Mouse (Mus musculus): ENCODE measurements at regions not wholly inside any gene's neighbourhood (a gene's known extent, or its start where the extent isn't known, plus 50 kb on each side); places are given as distances from the start of the nearest gene placed in this dataset.

DNA sequence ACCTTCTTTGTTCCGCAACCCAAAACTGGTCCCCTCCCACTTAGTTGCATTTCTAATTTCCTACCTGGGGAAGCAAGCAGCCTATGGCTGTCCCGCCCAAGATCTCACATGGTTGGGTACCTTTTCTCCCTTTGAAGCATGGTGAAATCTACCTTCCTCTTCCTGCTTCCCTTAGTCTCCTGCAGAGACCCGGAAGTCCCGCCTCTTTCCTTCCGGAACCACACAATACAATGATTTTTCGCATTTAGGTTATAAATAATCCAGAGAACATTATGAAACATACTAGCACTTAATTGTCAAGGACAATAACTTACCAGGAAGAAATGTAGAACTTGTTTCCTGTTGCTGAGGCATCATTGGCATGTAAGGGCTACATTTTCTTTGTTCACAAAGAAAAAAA lies 58.8 kb downstream of the 1700009N14Rik start:
- no peak for ATAC-seq
- 96% methylated on average over 6 of the region's 6 CpGs for WGBS
- Histone ChIP-seq H3K4me2 (ENCODE audit: low read depth, low read length) (no peak overlapping the region), H3K4me1 (ENCODE audit: insufficient read depth, low read length) (no peaks in the 10 kb centered on the region), H3K27ac (no peak overlapping the region), H3K27me3 (ENCODE audit: insufficient read depth, low read length) (no peaks in the 10 kb centered on the region), H3K9ac (replicated peaks; ENCODE audit: low read length) (no peak overlapping the region), H3K4me3 (ENCODE audit: low read length) (no peak overlapping the region), H3K9me3 (ENCODE audit: low read length) (no peaks in the 10 kb centered on the region), H3K36me3 (ENCODE audit: insufficient read depth, low read length) (no peaks in the 10 kb centered on the region)
- no peak for TF ChIP-seq CTCF (IDR thresholded peaks at IDR 0.05; ENCODE audit: low read depth)
- no peak for DNase-seq (ENCODE audit: low spot score)

DNA sequence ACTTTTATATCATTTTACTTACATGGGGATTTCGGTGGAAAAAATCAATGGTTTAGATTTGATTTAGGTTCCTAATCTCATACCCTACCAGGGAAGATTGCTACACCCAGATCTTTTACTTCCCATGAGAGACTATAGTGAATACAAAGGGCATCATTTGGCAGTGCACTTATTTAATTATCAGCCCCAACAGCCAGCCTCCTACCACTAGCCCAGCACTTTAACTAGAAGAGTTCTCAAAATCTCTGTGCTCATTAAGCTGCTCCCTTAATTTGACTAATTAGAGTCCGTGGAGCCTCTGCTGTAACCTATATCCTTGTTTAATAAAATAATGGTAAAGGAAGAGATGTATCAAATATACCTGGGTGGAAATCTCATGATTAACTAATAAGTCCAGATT lies 77.4 kb downstream of the 1700009N14Rik start:
- no peaks in the 10 kb centered on the region for H3K9me3 ChIP-seq (ENCODE audit: low read length)
- H3K36me3 ChIP-seq (ENCODE audit: insufficient read depth, low read length): no peaks in the 10 kb centered on the region
- H3K4me2 ChIP-seq (ENCODE audit: low read depth, low read length): no peak overlapping the region
- 74% methylated on average over 2 of the region's 2 CpGs for WGBS
- H3K4me3 ChIP-seq (ENCODE audit: low read length): no peak overlapping the region
- no peak overlapping the region for H3K27ac ChIP-seq
- TF ChIP-seq CTCF (IDR thresholded peaks at IDR 0.05; ENCODE audit: low read depth): no peak
- no peaks in the 10 kb centered on the region for H3K27me3 ChIP-seq (ENCODE audit: insufficient read depth, low read length)
- H3K9ac ChIP-seq (replicated peaks; ENCODE audit: low read length): no peak overlapping the region
- H3K4me1 ChIP-seq (ENCODE audit: insufficient read depth, low read length): no peaks in the 10 kb centered on the region
- ATAC-seq (no peak), DNase-seq (ENCODE audit: low spot score) (no peak)

DNA sequence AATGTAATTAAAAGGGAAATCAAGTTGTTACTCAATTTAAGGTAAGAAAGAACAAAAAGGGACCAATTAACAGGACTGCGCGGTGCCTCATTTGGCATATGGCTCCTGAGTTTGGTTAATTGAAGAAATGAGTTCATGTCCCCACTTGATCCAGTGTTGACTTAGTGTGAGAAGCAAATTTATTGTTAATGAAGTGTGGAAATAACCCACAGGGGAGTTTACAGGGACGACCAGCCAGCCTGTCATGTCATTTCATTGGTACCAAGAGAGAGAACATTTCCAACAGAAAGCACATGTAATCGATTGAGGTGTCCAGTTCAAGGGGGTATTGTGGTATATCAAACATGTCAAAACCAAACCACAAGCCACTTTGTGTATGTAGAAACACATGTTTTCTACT lies 78.6 kb downstream of the 1700009N14Rik start:
- Histone ChIP-seq H3K27ac (no peak overlapping the region), H3K36me3 (ENCODE audit: insufficient read depth, low read length) (no peaks in the 10 kb centered on the region), H3K4me1 (ENCODE audit: insufficient read depth, low read length) (no peaks in the 10 kb centered on the region), H3K4me3 (ENCODE audit: low read length) (no peak overlapping the region), H3K9ac (replicated peaks; ENCODE audit: low read length) (no peak overlapping the region), H3K27me3 (ENCODE audit: insufficient read depth, low read length) (no peaks in the 10 kb centered on the region), H3K4me2 (ENCODE audit: low read depth, low read length) (no peak overlapping the region), H3K9me3 (ENCODE audit: low read length) (no peaks in the 10 kb centered on the region)
- no peak for TF ChIP-seq CTCF (IDR thresholded peaks at IDR 0.05; ENCODE audit: low read depth)
- ATAC-seq (no peak), DNase-seq (ENCODE audit: low spot score) (no peak)
- 63% methylated on average over 4 of the region's 4 CpGs for WGBS

DNA sequence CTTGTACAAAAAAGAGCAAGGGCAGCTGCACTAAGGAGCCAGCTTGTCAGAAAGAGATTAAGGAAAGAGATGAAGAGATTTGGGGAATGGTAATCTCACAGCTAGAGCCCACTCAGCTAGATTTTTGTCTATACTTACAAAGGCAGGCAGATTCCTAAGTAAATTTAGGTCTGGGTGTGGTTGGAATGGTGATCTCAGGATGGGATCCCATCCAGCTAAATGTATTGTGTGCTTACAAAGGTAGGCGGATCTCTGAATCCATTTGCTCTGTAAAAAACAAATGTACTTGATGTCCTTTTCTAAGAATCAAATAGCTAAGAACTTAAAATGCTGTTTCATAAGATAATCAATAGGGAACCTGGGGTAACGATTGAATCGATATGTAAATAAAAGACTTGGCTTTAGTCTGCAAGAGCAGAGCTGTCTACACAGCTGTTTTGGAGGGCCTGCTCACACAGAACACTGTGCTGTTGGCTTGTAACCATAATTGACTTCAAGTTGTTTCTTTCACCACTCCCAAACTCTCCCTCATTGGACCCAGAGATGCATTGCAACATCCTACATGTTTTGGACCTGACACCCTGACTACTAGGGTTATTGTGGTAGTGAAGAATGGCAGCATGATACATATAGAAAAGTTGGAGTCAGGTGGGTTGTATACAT lies 106.1 kb downstream of the 1700009N14Rik start:
- DNase-seq (ENCODE audit: low spot score) (no peak), ATAC-seq (no peak)
- Histone ChIP-seq H3K4me1 (ENCODE audit: insufficient read depth, low read length) (no peaks in the 10 kb centered on the region), H3K27ac (no peak overlapping the region), H3K4me3 (ENCODE audit: low read length) (no peak overlapping the region), H3K36me3 (ENCODE audit: insufficient read depth, low read length) (no peaks in the 10 kb centered on the region), H3K9me3 (ENCODE audit: low read length) (no peaks in the 10 kb centered on the region), H3K9ac (replicated peaks; ENCODE audit: low read length) (no peak overlapping the region), H3K27me3 (ENCODE audit: insufficient read depth, low read length) (no peaks in the 10 kb centered on the region), H3K4me2 (ENCODE audit: low read depth, low read length) (no peak overlapping the region)
- no peak for TF ChIP-seq CTCF (IDR thresholded peaks at IDR 0.05; ENCODE audit: low read depth)
- 92% methylated on average over 3 of the region's 3 CpGs for WGBS

DNA sequence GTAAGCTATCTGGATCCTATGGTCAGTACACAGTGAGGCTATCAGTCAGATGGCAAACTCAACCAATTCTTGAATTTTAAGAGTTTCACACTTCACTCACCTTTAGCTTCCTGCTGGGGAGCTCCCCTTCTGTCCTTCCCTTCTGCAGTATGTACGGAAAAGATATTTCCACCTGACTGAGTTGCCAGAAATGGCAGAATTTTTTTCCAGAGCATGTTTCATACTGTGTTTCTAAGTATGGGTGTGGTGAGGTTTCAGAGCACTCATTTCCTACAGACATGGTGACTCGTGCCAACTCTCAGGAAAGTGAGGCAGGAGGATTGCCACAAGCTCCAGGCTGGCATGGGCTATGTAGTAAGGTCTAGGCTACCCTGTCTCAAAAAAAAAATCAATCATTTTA lies 147.3 kb downstream of the 1700009N14Rik start:
- H3K4me1 ChIP-seq (ENCODE audit: insufficient read depth, low read length): no peaks in the 10 kb centered on the region
- H3K4me3 ChIP-seq (ENCODE audit: low read length): no peak overlapping the region
- no peaks in the 10 kb centered on the region for H3K9me3 ChIP-seq (ENCODE audit: low read length)
- H3K36me3 ChIP-seq (ENCODE audit: insufficient read depth, low read length): no peaks in the 10 kb centered on the region
- 72% methylated on average over 2 of the region's 2 CpGs for WGBS
- H3K27me3 ChIP-seq (ENCODE audit: insufficient read depth, low read length): no peaks in the 10 kb centered on the region
- H3K27ac ChIP-seq: no peak overlapping the region
- no peak overlapping the region for H3K9ac ChIP-seq (replicated peaks; ENCODE audit: low read length)
- ATAC-seq (no peak), DNase-seq (ENCODE audit: low spot score) (no peak)
- no peak overlapping the region for H3K4me2 ChIP-seq (ENCODE audit: low read depth, low read length)
- no peak for TF ChIP-seq CTCF (IDR thresholded peaks at IDR 0.05; ENCODE audit: low read depth)

DNA sequence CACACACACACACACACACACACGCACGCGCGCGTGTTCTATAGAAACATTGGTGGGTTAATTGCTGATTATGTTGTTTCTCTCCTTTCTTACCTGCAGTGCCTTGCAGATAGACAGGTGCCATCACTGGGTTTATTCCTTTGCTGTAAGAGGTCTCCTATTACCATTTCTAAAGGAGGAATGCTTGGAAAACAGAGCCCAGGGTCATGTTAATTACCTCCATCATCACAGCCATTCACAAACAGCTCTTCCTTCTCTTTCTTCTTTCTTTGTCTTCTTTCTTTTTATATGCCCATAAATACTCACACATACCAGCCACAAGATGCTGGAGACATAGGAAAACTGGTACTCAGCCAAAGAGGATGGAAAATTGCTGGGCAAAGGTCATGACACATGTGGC lies 155.0 kb downstream of the 1700009N14Rik start:
- 95% methylated on average over 5 of the region's 5 CpGs for WGBS
- no peak for TF ChIP-seq CTCF (IDR thresholded peaks at IDR 0.05; ENCODE audit: low read depth)

DNA sequence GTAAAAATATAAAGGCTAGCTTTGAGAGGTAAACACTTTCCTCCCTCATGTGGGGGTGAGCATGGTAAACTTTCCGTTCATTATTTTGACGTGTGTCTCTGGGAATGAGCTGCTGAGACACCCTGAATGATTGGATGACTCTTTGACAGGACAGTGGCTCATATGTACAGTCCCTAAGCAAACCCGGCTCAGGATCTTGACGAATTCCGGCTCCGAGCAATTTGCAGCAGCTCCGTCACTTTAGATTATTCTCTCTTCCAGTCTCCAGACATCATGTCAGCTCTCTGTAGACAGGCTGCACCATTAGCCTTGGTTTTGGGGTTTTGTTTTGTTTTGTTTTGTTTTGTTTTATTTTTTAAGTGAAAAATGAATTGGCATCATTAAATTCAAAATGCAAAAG lies 194.0 kb downstream of the 1700009N14Rik start:
- Histone ChIP-seq H3K9ac (replicated peaks; ENCODE audit: low read length) (no peak overlapping the region), H3K9me3 (ENCODE audit: low read length) (no peaks in the 10 kb centered on the region), H3K4me2 (ENCODE audit: low read depth, low read length) (no peak overlapping the region), H3K4me3 (ENCODE audit: low read length) (no peak overlapping the region), H3K27me3 (ENCODE audit: insufficient read depth, low read length) (no peaks in the 10 kb centered on the region), H3K36me3 (ENCODE audit: insufficient read depth, low read length) (no peaks in the 10 kb centered on the region), H3K27ac (no peak overlapping the region), H3K4me1 (ENCODE audit: insufficient read depth, low read length) (no peaks in the 10 kb centered on the region)
- DNase-seq (ENCODE audit: low spot score): no peak
- no peak for TF ChIP-seq CTCF (IDR thresholded peaks at IDR 0.05; ENCODE audit: low read depth)
- 81% methylated on average over 7 of the region's 7 CpGs for WGBS
- no peak for ATAC-seq

More for the DNA sequence above, 155.0 kb downstream of the 1700009N14Rik start:
- H3K27ac ChIP-seq: no peak overlapping the region
- H3K36me3 ChIP-seq (ENCODE audit: insufficient read depth, low read length): no peaks in the 10 kb centered on the region
- no peak overlapping the region for H3K9ac ChIP-seq (replicated peaks; ENCODE audit: low read length)
- DNase-seq (ENCODE audit: low spot score) (no peak), ATAC-seq (no peak)
- no peaks in the 10 kb centered on the region for H3K27me3 ChIP-seq (ENCODE audit: insufficient read depth, low read length)
- H3K9me3 ChIP-seq (ENCODE audit: low read length): no peaks in the 10 kb centered on the region
- no peaks in the 10 kb centered on the region for H3K4me1 ChIP-seq (ENCODE audit: insufficient read depth, low read length)
- H3K4me2 ChIP-seq (ENCODE audit: low read depth, low read length): no peak overlapping the region
- no peak overlapping the region for H3K4me3 ChIP-seq (ENCODE audit: low read length)

Data from hindbrain, postnatal 0 days (tissue).